Mouse (Mus musculus): ENCODE results near the gene Phtf1. TPM values are rescaled to one million over a fixed set of nuclear protein-coding genes. Genes with fewer than 3 reads are reported as not detected.

Gene Phtf1
- polyA plus RNA-seq, 1 experiment from 2014 or later: 29.7 TPM

DNA sequence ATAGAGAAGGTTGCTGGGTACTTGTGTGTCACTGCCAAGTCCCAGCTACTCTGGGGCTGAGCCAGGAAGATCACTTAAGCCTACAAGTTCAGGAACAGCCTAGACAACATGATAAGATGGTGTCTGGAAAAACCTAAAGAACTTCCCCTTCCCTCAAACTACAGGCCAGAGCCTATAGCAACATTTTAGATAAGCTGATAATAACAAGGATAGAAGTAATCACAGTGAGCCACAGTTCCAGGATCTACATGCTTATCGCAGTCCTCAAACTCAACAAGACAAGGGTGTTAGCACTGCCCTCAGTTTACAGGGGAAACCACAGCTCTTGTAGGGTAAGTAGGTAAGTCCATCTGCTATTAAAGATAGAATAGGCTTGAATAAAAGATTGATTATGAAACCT is 64.2 kb downstream of the Phtf1 start:
- WGBS: 97% methylated on average over 1 of the region's 1 CpGs
- Histone ChIP-seq H3K27me3 (no peaks in the 10 kb centered on the region), H3K4me3 (replicated peaks) (no peak overlapping the region), H3K9ac (no peak overlapping the region), H3K4me2 (no peak overlapping the region), H3K36me3 (peaks cover 9% of the 10 kb centered on the region), H3K4me1 (no peaks in the 10 kb centered on the region), H3K27ac (no peak overlapping the region), H3K9me3 (replicated peaks) (no peaks in the 10 kb centered on the region)
- ATAC-seq (replicated peaks; ENCODE audit: low FRiP score): no peak

- Histone ChIP-seq H3K4me1 (no peaks in the 10 kb centered on the region), H3K36me3 (peaks cover 6% of the 10 kb centered on the region), H3K9ac (no peak overlapping the region), H3K9me3 (replicated peaks) (no peaks in the 10 kb centered on the region), H3K4me3 (replicated peaks) (no peak overlapping the region), H3K27me3 (no peaks in the 10 kb centered on the region), H3K27ac (no peak overlapping the region), H3K4me2 (no peak overlapping the region)
- WGBS: 92% methylated on average over 1 of the region's 1 CpGs
- ATAC-seq (replicated peaks; ENCODE audit: low FRiP score): no peak
Observed at GRCm38 (mm10) chr3:104032747-104033146, 64.8 kb downstream of the Phtf1 start.

DNA sequence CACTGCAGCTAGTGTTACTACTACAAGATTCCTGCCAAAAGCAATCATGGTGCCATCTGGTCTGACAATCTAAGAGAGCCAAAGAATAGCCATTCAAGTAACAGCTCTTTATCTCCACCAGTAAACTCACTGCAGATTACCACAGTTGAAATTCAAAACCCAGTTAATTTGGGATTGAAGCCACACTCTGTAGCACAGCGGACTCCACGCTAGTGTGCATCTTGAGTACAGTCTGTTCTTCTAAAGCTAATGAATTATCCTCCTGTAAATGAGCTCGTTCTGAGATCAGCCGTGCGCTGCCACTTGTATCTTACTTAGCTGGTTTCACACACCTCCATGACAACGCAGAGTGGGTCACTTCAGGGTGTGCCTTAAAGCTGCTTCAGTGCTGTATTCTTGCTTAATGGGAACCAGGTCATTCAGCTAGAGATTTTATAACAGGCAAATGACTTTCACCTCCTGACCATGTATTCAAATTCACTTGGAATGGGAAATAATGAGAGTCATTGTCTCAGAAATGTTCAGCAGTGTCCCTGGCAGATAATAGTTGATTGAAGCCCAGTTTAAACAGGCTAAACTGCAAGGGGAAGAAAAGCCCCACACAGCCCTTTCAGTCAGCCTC is 91.2 kb downstream of the Phtf1 start:
- no peak overlapping the region for H3K4me3 ChIP-seq (replicated peaks)
- no peak overlapping the region for H3K9ac ChIP-seq
- no peaks in the 10 kb centered on the region for H3K27me3 ChIP-seq
- H3K27ac ChIP-seq: no peak overlapping the region
- no peaks in the 10 kb centered on the region for H3K9me3 ChIP-seq (replicated peaks)
- H3K4me1 ChIP-seq: no peaks in the 10 kb centered on the region
- WGBS: 55% methylated on average over 6 of the region's 6 CpGs
- H3K36me3 ChIP-seq: no peaks in the 10 kb centered on the region
- ATAC-seq (replicated peaks; ENCODE audit: low FRiP score): no peak
- no peak overlapping the region for H3K4me2 ChIP-seq

DNA sequence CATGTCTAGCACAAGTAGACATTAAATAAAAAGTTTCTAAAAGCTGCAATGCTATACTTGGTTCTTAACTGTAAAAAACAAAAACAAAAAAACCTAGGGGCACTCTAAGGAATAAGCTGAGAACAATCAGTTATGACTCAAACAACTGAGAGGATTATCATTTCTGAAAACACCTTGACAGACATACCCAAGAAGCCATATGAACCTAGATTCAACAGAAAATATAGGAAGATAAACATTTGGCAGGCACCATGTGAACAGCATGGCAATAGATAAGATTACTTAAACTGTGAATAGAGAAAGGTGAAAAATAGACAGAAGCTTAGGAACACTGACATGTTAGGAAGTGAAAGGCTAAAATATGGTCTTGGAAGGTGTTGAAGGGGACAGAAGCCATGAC is 101.5 kb downstream of the Phtf1 start:
- Histone ChIP-seq H3K4me1 (no peaks in the 10 kb centered on the region), H3K36me3 (0 out of 2 replicates have a peak, but pooled peaks cover 3% of the 10 kb centered on the region), H3K27ac (no peak overlapping the region), H3K4me3 (replicated peaks) (no peak overlapping the region), H3K27me3 (no peaks in the 10 kb centered on the region), H3K9ac (no peak overlapping the region), H3K9me3 (replicated peaks) (no peaks in the 10 kb centered on the region), H3K4me2 (no peak overlapping the region)
- ATAC-seq (replicated peaks; ENCODE audit: low FRiP score): no peak

Other genes with a start within 250 kb of the Phtf1 start
- 53.2 and 59.6 TPM in 2 replicates for gene Olfml3, start 230.1 kb upstream of the Phtf1 start, polyA plus RNA-seq (2015; fragmentation: Nextera tagmentation; extraction: Ambion mirVana)
- not detected in 2 replicates for gene Gm10964, start 228.7 kb upstream of the Phtf1 start, polyA plus RNA-seq (2015; fragmentation: Nextera tagmentation; extraction: Ambion mirVana)
- gene Hipk1, start 176.5 kb upstream of the Phtf1 start, polyA plus RNA-seq (2015; fragmentation: Nextera tagmentation; extraction: Ambion mirVana): 10.6 and 11.0 TPM in 2 replicates
- gene Dclre1b, start 158.7 kb upstream of the Phtf1 start, polyA plus RNA-seq (2015; fragmentation: Nextera tagmentation; extraction: Ambion mirVana): 25.1 and 28.3 TPM in 2 replicates
- 18.9 and 19.6 TPM in 2 replicates for gene Ap4b1, start 158.6 kb upstream of the Phtf1 start, polyA plus RNA-seq (2015; fragmentation: Nextera tagmentation; extraction: Ambion mirVana)
- 0.27 and 0.30 TPM in 2 replicates for gene Gm43064, start 158.5 kb upstream of the Phtf1 start, polyA plus RNA-seq (2015; fragmentation: Nextera tagmentation; extraction: Ambion mirVana)
- 0.14 and 0.17 TPM in 2 replicates for gene Bcl2l15, start 135.5 kb upstream of the Phtf1 start, polyA plus RNA-seq (2015; fragmentation: Nextera tagmentation; extraction: Ambion mirVana)
- 0.58 and 0.73 TPM in 2 replicates for gene Ptpn22, start 108.3 kb upstream of the Phtf1 start, polyA plus RNA-seq (2015; fragmentation: Nextera tagmentation; extraction: Ambion mirVana)
- gene Rsbn1, start 54.0 kb upstream of the Phtf1 start, polyA plus RNA-seq (2015; fragmentation: Nextera tagmentation; extraction: Ambion mirVana): 10.2 and 10.7 TPM in 2 replicates